Mouse (Mus musculus) urinary bladder, postnatal 10 days (tissue): ENCODE data around the gene Atp10b.

Experiments
- DNase-seq: peaks from one replicate; pipeline ENCODE4 v3.0.0; 2022; ENCODE audit warnings: low spot score

Atp10b gene

DNA sequence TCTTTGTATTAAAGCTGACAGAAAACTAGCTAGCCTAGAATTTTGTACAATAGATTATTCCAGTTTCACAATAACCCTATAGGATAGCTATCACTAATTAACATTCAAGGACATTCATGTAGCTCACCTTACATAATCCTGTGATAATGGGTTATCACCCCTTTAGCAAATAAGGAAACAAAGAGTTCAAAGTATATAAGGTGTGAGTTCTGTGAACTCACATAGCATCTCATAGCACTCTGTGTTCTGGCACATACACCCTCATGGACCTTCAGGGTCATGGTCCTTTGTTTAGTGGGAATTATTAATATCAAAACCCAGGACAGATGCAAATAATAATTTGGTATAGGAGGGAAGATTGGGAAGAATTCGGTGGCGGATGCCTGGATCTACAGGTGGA is 50.4 kb downstream of the Atp10b start:
- no peak for DNase-seq

DNA sequence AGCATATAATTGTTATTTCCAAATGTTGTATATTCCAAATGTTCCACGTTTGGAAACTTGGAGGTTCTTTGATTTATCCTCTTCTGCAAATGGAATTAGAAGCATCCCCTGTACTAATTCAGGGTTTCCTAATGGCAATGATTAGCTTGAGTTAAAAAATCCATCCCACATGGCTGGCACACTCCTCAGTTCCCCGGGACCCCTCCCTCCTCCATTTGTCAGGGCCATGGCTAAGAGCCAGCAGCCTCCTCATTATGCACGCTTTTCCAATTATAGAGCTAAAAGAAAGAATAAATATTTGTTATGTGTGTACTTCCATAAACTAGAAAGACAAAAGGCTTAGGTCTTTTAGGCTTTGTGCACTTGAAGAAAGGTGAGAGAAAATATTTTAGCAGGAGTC is 53.9 kb downstream of the Atp10b start:
- no peak for DNase-seq

DNA sequence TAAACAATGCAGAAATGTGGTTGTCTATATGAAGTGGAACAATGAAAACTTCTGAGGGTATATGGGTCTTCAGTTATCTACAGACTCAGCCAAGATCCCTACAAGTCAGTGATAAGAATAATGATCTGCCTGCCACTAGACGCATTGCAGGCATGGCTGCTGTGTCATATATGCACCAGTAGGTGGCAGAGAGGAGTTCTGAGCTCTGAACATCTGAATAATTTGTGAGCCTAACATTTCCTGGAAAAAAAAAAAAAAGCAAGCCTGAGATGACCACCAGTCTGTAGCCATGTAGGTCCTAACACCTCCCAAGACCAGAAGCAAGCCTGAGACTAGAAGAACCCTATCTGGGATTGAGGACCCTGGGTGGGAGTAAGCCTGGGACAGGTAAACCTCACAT is 63.5 kb downstream of the Atp10b start:
- no peak for DNase-seq

DNA sequence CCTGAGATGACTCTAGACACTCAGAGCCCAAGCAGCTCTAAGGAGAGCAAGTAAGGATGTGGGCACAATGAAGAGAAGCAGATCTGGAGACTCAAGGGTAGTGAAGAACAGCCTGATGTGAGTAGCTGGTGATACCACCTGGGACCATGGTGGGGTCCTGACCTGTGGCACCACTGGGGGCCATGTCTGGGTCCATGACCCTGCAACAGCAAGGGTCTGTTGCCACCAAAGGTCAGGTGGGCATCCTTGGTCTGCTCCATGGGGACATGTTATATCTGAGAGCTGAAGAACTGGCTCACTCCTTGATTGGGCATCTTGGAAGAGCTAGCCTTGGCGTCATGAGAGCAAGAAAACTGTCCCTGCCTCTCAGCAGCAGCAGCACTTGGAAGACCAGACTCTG is 64.1 kb downstream of the Atp10b start:
- no peak for DNase-seq

DNA sequence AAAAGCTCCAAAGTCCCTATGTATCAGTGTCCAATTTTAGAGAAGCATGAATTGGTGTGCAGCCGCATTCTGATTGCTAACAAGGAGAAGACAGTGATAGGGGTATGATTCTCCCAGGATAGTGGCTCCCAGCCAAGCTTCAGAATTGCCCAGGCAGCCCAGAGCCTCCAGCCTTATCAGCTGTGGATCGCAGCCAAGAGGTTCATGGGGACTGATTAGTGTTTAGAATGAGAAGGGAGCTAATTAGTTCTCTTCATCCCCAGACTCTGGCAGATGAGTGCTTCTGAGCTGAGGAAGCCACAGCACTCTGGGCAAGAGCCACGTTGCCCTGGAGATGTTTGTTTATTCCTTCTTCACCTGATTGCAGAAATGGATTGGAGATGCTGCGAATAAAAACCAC is 67.3 kb downstream of the Atp10b start:
- DNase-seq = no peak

DNA sequence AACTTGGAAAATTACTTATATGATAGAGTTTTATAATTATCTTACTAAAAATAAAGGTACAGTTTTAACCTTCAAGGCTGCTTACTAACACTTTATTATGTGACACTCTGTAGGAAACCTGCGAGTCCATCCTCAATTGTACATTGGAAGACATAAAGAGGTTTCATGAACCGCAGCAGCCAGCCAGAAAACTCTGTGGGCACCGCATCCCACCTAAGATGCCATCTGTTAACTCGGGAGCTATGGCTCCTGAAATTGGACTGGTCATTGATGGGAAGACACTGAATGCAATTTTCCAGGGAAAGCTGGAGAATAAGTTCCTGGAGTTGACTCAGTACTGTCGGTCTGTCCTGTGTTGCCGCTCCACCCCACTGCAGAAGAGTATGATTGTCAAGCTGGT is 80.6 kb downstream of the Atp10b start:
- DNase-seq = no peak

DNA sequence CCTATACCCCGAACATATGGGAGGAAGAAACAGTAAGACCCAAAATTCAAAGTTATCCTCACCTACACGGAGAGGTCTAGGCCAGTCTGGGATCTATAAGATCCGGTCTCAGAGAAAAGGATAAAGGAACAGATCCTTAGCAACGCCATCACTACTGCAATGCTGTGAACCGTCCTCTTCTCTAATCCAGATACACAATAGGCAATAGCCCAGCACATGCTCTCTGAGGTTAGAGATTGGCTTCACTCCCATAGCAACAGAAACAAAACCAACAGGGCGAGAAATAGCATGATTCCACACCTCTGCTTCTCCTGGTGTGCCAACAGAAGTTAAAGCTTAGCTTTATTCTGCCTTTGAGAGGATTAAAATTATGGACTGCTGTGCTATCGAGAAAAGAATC is 82.4 kb downstream of the Atp10b start:
- DNase-seq = no peak

DNA sequence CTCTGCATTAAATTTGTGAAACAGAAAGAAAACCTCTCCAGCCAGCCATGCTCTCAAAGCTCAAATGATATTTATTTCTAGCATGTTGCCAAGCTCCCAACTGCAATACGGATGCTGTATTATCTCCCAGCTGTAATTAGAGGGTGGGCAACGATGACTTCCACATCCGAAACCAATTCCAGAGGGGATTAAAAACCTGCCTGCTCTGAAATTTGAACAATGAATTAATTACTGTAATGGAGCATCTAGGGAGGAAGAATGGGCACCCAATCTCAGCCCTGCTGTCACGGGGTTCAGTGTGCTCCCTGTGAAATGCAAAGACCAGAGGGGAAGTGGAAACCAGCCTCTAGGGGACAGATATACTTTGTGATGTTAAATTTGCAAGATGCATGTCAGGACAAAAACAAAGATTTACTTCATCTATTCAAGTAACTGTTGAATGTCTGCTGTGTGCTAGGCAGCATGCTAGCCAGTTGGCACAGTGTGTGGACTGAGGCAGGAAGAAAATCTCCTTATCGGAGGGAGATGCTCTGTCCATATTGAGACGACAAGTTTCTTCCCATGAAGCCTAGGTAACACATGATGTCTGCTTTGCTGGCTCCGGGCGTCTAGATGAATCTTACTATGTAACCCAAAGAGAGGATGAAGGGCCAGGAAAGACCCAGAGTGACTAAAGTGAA is 86.8 kb downstream of the Atp10b start:
- DNase-seq = no peak

DNA sequence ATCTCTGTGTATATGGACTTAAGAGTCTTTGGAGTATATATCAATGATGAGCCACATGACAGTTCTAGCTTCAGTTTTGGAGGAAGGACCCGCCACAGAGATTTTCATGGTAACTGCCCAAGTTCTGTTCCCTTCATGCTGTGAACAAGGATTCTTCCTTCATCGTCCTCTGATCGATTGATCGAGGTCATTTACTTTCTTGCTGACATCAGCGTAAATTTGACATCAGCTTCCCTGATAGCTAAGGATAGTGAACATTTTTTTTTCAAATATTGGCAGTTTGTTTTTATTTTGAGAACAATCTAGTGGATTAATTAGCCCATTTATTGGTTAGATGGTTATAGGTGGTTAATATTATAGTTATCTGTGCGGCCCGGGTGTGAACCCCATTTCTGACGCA is 90.1 kb downstream of the Atp10b start:
- DNase-seq = no peak

DNA sequence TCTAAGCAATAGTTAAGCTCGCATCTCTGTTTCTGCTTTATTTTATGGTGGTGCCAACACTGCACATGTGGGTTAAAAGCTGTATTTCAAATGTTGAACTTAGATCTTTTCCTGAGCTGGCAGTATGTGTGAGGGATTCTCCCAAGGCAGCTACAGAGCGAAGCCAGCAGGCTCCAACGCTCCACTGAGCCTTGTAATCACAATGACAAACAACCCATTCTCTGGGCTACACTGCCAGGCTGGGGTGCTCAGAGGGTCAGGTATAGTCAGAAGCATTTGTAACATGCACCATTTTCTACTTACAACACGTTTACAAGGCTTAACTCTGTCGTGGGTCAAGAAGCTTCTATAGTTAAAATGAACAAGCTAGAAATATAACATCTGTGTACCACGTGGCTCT is 103.4 kb downstream of the Atp10b start:
- DNase-seq = no peak

DNA sequence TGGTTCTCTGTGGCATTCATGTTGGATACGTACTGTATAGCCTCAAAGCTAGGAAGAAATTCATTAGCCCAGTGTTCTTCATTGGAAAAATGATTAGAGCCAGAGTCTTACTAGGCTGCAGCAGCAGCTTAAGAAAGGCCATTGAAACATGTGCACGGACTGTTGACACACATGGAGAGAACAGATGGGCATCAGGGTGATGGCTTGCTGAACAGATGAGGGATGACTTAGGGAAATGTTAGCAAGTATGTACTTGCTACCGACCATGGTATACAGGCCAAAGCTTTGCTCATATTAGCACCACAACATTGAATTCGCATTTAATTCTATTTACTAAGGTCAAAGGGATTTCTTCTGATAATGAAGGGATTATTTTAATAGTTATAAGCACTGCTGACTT is 105.6 kb downstream of the Atp10b start:
- no peak for DNase-seq

DNA sequence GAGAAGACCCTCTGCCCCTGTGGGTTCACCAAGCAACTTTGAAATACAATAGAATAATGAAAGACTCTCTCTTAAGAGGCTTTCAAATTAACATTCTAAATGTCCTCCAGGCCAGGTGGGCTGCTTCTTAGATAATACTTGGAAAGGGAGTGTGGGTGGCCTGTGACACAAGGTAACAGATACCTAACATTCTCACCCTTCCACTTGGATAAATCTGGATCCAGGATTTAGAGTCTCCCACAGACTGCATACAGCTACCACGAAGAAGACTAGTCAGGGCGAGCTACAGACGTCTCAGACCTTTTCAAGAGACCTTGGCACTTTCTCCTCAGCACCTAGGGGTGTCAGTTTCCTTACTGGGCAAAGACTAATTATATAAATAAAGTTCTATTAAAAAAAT is 107.6 kb downstream of the Atp10b start:
- no peak for DNase-seq

DNA sequence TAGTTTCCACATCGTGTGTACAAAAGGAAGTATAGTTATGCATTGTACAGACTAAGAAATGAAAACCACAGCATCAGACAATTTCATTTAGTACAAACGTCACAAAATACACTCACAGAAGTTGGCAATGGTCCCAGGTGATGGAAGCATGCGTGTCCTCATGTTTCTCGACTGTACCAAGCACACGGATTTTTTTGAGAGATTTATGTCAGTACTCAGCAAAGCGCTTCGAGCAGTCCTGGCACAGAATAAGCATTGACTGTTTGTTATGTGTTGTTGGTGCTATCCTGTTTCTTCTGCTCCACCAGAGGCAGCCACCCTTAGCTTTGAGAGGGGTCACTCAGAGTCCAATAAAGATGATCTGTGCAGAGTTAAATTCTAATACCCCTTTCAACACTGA is 108.1 kb downstream of the Atp10b start:
- no peak for DNase-seq

DNA sequence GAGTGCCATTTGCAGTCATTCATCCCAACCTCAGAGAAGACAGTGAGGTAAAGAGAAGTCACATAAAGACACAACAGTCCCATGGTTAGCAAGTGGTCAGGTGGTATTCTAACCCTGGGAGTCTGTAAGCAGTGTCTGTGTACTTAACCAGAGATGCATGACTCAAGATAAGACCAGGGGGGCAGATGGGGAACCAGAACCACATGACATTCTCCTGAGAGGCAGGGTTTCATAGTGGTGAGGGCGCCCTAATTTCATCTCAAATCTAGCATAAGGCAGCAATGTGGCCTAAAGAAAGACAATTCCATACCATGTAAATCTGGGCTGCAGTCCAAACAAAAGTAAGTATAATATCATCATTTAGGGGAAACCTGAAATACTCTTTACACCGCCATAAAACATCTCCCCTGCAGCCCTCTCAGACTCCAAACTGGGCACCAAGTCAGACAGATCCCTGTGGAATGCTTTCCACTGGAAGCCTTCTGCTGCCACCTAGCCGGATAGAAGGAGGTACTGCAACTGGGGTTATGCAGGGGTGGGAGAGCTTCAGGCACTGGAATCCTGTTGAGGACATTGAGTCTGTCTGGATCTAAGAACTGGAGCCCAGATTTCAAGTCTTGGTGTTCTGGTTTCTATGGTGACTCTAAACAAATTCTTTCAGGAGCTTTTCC is 114.0 kb downstream of the Atp10b start:
- DNase-seq = no peak

DNA sequence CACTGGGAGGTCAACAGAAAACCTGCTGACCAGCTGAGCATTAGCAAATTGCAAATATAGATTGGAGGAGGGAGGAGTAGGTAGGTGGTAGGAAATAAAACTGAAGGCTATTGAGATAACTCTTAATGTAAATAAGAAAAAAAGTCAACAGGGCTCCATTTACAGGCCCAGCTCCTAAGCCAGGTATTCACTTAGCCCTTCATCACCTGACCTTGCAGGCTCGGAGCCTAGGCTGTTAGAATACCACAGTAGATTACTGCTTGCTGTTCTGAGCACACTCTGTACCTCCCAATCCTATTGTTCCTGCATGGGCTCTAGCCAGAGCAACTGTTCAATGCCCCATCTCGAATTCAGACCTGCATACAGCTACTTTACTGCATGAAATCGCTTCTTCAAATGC is 117.8 kb downstream of the Atp10b start:
- DNase-seq = no peak

DNA sequence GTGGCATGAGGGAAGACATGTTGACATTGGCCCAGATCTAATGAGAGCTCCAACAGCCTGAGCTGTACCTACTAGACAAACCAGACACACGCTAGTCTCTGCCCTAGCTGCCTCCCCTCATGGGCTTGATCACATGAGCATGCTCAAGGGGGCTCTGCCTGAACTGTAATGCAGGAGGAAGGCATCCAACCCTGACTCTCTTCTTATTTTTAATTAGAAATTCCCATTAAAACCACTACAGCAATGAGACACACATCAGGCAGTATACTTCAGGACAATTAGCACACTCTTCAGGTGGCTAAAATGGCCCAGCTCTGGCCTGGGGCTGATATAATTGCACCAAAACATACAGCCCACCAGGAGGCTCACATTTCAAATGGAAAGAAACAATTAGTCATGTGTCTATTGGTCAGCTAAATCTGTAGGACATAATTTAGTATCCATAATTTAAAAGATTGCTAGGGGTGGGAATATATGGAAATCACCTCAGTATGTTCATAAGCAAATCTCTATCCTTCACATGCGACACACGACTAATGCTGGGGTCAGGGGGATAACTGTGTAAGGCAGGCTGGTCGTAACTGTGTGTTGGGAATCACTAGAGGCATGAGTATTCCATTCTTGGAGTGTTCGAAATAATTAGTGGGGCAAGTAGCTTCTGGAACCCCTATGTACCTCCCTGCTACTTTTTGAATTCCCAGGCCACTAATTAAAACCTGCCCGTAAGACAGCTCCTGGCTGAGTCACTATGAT is 120.0 kb downstream of the Atp10b start:
- no peak for DNase-seq

DNA sequence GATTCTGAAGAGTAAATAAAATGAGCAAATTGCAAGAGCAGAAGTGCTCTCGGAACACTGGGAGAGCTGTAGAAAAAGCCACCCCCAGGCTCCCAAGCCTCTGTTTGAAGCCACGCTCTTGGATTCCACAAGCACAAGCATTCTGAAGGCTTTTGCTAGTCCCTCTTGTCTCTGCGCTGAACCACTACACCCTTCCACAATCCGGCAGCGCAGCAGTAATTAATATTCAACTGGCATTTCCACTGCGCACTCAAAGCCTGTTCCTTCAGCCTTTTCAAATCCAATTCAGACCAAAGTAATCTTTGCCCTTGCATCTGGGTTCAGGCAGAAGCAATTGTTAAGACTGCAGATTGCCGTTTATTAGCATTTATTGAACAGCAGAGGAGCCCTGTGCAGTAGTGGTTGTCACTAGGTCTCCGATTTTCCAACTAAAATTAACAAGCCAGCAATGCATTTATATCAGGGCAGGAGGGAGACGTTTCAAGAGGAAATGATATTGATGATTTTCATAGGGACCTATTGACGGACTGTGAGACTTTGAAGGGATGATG is 120.7 kb downstream of the Atp10b start:
- no peak for DNase-seq

DNA sequence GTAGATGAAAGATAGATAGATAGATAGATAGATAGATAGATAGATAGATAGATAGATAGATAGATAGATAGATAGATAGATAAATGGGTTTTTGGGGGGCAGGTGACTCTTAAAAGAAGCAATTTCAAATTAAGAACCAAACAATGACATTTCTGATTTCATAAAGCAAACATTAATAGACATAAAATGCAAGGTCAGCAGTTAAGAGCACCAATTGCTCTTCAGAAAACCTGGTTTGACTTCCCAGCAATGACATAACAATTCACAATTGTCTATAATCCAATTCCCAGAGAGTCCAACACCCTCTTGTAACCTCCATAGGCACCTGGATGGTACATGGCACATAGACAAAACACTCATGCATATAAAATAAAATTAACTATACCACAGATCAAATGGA is 124.2 kb downstream of the Atp10b start:
- DNase-seq = no peak

DNA sequence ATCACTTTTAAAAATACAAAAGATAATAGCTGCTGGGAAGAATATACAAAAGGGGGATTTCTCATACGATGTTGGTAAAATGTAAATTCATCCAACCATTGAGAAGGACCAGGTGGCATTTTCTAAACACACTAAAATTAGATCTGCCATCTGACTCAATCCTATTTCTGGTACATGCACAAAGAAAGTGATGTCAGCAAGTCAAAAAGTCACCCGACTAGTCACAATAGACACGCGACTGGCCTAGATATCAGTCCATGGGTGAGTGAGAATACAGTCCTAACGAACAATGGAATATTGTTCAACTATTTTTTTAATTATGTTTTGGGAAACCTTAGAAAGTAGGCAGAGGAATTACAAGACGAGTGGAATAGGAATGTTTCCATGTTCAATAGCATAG is 147.9 kb downstream of the Atp10b start:
- DNase-seq = no peak

DNA sequence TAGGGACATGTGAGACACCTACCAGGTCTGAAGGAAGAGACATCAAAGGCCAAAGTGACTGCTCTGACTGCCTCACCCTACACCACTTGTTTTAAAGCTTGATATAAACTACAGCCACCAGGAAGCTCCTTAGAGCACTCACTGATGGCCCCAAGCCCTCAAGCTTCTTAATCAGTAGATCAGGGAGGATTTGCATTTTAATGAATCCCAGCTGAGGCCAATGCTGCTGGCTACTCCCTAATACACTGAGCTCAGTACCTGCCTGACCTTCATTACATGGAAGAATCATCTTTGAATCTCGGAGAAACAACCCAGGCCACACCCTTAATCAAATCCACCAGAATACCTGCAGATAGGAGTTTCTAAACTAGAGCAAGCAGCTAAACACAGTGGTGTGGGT is 161.3 kb downstream of the Atp10b start:
- no peak for DNase-seq
